Mouse (Mus musculus) small intestine, adult 2 months (tissue): ENCODE measurements around the gene Lck.

Experiments used
- CTCF ChIP-seq: fragments of 200-500 bp; IDR thresholded peaks from 2 replicates; pipeline ENCODE4 v1.5.1; 2012; ENCODE audit warnings: low read depth, mild to moderate bottlenecking, control low read depth, inconsistent platforms, low read length, moderate library complexity, mixed read lengths; ENCODE audit not compliant: insufficient replicate concordance, insufficient read length; ENCODE audit errors: extremely low read depth
- POLR2A ChIP-seq: fragments of 200-500 bp; IDR thresholded peaks from 2 replicates; pipeline ENCODE4 v1.6.1; 2012; ENCODE audit warnings: low read depth, mild to moderate bottlenecking, control low read depth, inconsistent platforms, low read length, moderate library complexity

GRCm38 (mm10) chr4:129500607-129501566, 72.6 kb downstream of the Lck start:
- no peak for TF ChIP-seq CTCF
- no peak; the same call in 1 of the 2 replicates for TF ChIP-seq POLR2A
